Comparison of ENCODE assay signal across 9 mouse cellular contexts in genomic region chr9:72635134-72635533, GRCm38 (mm10). TPM values are rescaled to one million over a fixed set of nuclear protein-coding genes. Genes with fewer than 3 reads are reported as not detected.
DNase-seq lines count a peak whose midpoint lies in the region; ATAC-seq and TF ChIP-seq lines count a peak whose summit lies in the region.
"Had no signal": no experiment of that assay in that cellular context is flagged by ENCODE, and none has a peak within 500 bp of the region (broad histone marks: within the 10 kb centered on the region; RNA-seq: fewer than 3 reads in every experiment).

No protein-coding gene starts in this region.

- no peaks in the 10 kb centered on the region for H3K36me3 ChIP-seq in lung, embryonic 14.5 days (ENCODE audit: insufficient read depth)

- H3K4me2 ChIP-seq in lung, embryonic 14.5 days: no peak overlapping the region

- peaks cover 9% of the 10 kb centered on the region; the same call in 1 of the 2 replicates for H3K4me1 ChIP-seq in lung, embryonic 14.5 days (ENCODE audit: insufficient read depth)

- no peak overlapping the region for H3K4me3 ChIP-seq in lung, embryonic 14.5 days (ENCODE audit: low read depth, low read length)

- no peaks in the 10 kb centered on the region for H3K27me3 ChIP-seq in lung, embryonic 14.5 days (ENCODE audit: insufficient read depth, low read length)

- peak; percentile 70; the same call in 1 of the 2 replicates for ATAC-seq in frontal cortex, adult (ENCODE audit: low TSS enrichment)
- no peak for ATAC-seq in lung, embryonic 14.5 days (ENCODE audit: insufficient read depth)
- peak; percentile 70 for ATAC-seq in monocyte, adult 5-6 weeks (replicated peaks; ENCODE audit: insufficient number of reproducible peaks, low FRiP score, low TSS enrichment, poor library complexity, severe bottlenecking)

- TF ChIP-seq CTCF in lung, embryonic 14.5 days (IDR thresholded peaks at IDR 0.05; ENCODE audit: low read depth): peak; percentile 87

- DNase-seq in frontal cortex, postnatal 36 days (ENCODE audit: low spot score in 2 of 2): no peak
- peak; percentile 88 for DNase-seq in lung, embryonic 14.5 days
- no peak for DNase-seq in lung, postnatal 25 days (ENCODE audit: low spot score)
- peak; percentile 69 for DNase-seq in R1 (ENCODE audit: low read depth, low spot score)
- DNase-seq in testis, postnatal 14 days (ENCODE audit: low spot score): no peak
- DNase-seq in right cerebral cortex, postnatal 36 days (ENCODE audit: low spot score in 2 of 2): no peak
- DNase-seq: gastrocnemius, postnatal 14 days had no signal

- no peaks in the 10 kb centered on the region for H3K9me3 ChIP-seq in lung, embryonic 14.5 days (ENCODE audit: low read depth, low read length)

- H3K27ac ChIP-seq in lung, embryonic 14.5 days (ENCODE audit: low read depth): no peak overlapping the region

- H3K9ac ChIP-seq in lung, embryonic 14.5 days: no peak overlapping the region

RNA-seq across cellular contexts. Expression of gene Nedd4, which starts 27.0 kb away (rescaled TPM):
- polyA plus RNA-seq in lung, embryonic 14.5 days (2014; fragmentation: Nextera tagmentation; extraction: Ambion mirVana): 802 and 805 TPM in 2 replicates
- 69.3 to 109 TPM (median 72.0 TPM) in 3 replicates for total RNA-seq in monocyte, adult 5-6 weeks (2017)

Comparison
In these comparisons a context has a peak if more than half of its experiments do, and no peak if none do; other contexts are left out.
1. DNase-seq: peak in lung, embryonic 14.5 days (single experiment) and R1 (single experiment); none in frontal cortex, postnatal 36 days (0 of 2), lung, postnatal 25 days (single experiment), testis, postnatal 14 days (single experiment) and right cerebral cortex, postnatal 36 days (0 of 2).